Mouse (Mus musculus) megakaryocyte, embryonic 14.5 days (primary cell): Measurements from ENCODE around the gene Gls2.

Experiments used
- FLI1 ChIP-seq: IDR thresholded peaks from 2 replicates; pipeline ENCODE4 v1.6.1; 2012; ENCODE audit warnings: low read length, inconsistent platforms, mixed read lengths
- GATA1 ChIP-seq: IDR thresholded peaks from 3 replicates; pipeline ENCODE4 v1.6.1; 2012; ENCODE audit warnings: mixed read lengths, low read length, inconsistent platforms, borderline replicate concordance

DNA sequence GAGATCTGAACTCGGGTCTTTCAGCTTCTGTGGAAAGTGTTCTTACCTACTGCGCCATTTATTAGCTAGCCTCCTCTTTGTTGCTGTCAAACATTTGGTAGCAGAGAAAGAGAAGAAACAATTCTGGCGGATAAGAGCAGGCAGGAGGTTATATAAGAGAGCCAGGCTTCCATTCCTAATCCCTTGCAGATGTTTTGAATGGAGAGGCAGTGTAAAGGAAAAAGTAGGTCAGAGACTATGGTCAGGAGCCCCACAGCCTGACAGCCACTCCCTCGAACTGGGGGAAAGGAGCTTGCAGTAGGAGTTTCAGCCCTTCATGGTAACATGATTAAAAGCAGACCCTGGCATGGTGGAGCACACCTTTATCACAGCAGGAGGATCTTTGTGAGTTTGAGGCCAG, 42.1 kb downstream of the Gls2 start:
- TF ChIP-seq GATA1: no peak
- no peak for TF ChIP-seq FLI1
